Mouse (Mus musculus): ENCODE data around the gene Sec63. TPM values are rescaled to one million over a fixed set of nuclear protein-coding genes. Genes with fewer than 3 reads are reported as not detected.

Sec63 gene
- total and polyA plus RNA-seq, 3 experiments = 7.1 to 81.1 (median 65.6) TPM

DNA sequence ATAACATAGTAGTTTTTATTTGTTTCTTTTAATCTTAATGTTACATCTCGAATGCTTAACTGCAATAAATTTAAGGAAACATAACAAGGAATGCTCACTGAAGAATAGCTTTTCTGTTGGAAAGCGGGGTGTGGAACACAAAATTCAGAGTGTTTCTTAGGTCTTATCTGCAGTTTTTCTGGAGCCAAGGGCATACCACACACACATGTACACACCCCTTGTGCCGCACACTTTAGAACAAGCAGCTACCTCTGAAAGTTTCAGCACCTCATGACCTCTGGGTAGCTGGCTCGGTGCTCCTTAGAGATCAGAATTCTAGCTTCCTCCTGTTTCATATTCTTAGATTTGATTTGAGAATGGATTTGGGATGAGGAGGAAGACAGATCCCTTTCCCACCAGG, 101.5 kb downstream of the Sec63 start:
- DNase-seq = peak; percentile 13

GRCm38 (mm10) chr10:42863621-42864391, 102.5 kb downstream of the Sec63 start:
- peak; percentile 84 for DNase-seq

- DNase-seq = peak; percentile 29
These were observed 103.4 kb downstream of the Sec63 start for GRCm38 (mm10) chr10:42864696-42865095.

DNA sequence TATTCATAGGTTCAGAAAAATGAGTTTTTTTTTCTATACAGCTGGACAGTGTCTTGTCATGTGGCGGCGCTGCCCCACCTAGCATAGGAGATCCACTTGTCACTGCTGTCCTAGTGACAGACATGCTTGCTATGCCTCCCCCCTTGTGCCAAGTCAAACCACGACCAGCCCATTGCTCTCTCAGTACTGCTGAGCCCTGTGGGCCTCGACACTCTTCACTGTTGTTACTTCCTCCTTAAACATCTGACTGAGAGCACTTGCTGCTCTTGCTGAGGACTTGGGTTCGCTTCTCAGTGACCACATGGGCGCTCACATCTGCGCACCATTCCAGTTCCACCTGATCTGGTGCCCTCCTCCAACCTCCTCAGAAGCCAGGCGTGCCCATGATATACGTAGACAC, 107.1 kb downstream of the Sec63 start:
- DNase-seq = no peak

DNA sequence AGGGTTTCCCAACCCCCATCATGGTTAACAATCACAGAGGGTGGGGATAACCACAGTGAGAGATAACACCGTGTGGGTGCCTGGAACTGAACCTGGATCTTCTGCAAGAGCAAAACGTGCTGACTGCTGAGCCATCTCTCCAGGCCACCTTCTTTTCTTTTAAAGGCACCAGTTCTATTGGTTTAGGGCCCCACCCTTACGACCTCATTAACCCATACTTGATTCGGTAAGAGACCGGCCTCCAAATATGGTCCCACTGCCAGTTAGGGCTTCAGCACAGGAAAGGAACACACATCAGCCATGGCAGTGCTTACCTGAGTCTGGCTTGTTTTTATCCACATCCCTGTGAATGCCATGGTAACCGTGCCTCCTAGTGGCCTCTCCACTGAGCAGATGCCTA, 108.2 kb downstream of the Sec63 start:
- DNase-seq = no peak

DNA sequence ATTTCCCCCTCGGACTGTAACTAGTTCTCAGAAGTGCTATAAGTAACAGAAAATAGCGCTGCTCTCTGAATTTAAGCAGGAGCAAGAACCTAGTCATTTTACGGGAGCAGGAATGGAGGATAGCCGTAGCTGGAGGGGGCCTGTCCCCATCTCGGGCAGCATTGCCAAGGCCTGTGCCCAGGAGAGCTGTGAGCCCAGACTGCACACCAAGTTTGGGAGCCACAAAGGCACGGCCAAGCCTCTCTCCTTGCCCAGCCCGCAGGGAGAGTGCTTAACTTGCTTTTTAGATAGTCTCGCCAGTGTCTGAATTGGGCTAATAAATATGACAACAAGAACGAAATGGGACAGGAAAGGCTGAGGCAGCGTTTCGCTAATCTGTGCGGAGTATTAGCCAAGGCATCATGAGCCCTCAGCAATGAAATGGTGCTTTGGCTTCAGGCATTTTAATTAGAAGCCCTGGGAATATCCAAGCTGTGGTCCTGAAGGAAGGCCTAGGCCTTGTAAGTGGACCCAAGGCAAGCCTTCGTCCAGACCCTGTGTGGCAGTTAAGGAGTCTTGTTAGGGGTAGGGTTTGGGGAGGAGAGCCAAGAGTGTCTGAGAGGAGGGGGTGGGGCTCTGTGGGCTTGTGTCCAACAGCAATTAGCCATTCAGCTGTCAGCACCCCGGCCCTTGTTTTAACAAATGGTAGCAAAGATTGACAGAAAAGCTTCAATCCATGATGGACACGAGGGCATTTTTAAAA, 111.1 kb downstream of the Sec63 start:
- DNase-seq = no peak

DNA sequence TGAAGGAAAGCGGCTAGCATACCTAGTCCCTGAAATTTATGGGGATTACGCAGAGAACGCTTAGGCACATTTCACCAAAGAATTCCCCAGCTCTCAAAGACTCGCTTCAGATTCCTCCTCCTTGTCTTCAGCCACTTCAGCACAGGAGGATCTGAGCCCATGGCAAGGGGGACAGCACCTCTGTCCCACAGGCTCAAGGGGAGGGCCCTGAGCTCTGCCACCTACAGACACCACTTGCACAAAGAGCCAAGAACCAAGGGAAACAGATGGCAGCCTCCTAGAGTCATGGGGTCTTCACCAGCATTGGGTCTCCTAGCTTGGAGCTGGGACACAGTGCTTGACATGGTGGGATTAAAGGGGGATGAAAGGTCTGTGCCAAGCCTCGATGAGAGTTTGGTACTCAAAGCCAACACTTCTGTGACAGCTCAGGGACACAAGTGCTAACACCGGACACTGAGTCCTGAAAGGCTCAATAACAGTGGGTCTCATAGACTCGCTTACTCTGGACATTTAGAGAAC, 111.8 kb downstream of the Sec63 start:
- DNase-seq = no peak

- no peak for DNase-seq
These were observed 114.9 kb downstream of the Sec63 start for GRCm38 (mm10) chr10:42876172-42876571.

DNA sequence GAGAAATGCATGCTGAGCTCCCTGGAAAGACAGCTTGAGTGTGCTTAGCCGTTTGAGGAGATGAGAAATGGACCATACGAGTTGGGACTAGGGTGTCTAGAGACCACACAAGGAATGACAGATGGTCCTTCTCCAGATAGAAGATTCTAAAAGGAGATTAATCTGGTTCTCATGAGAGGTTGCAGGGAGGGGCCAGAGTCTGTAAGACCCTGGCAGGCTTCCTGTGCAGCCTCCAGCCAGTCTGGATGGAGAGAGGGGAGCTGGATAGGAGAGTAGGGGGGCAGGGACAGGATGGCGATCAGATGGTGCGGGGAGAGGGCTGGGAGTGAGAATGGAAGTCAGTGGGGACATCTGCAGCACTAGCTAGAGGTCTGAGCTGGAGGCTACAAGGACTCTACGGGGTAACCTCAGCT, 118.0 kb downstream of the Sec63 start:
- DNase-seq = no peak

DNA sequence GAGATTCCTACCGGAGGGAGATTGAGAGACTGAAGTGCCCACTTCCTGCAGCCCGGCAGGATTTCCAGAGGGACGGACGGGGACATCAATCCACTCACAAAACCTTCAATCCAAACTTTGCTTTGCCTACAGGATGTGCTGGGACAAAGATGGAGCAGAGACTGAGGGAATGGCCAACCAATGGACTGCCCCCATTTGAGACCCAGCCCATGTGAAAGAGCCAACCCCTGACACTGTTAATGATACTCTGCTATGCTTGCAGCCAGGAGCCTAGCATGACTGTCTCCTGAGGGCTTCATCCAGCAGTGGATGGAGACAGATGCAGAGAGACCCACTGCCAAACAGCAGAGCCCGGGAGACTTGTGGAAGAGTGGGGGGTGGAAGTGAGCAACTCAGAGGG, 118.4 kb downstream of the Sec63 start:
- DNase-seq = no peak

Other genes starting within 250 kb of the Sec63 start
- not detected for gene Nr2e1, start 177.9 kb upstream of the Sec63 start, total RNA-seq (2021)
- not detected in 2 replicates for gene Nr2e1, start 177.9 kb upstream of the Sec63 start, polyA plus RNA-seq (2012; rRNA removed)
- gene Ostm1, start 177.7 kb upstream of the Sec63 start, total RNA-seq (2021) = 10 to 100 TPM; 22.9 to 34.0 TPM
- 29.7 and 33.0 TPM in 2 replicates for gene Ostm1, start 177.7 kb upstream of the Sec63 start, polyA plus RNA-seq (2012; rRNA removed)
- gene Scml4, start 98.9 kb downstream of the Sec63 start, total RNA-seq (2021) = 1 to 10 TPM; 1.5 to 4.2 TPM
- 3.8 and 3.9 TPM in 2 replicates for gene Scml4, start 98.9 kb downstream of the Sec63 start, polyA plus RNA-seq (2012; rRNA removed)